Mouse (Mus musculus) neural tube, embryonic 11.5 days (tissue): ENCODE measurements around the gene Pycr2. TPM values are rescaled to one million over a fixed set of nuclear protein-coding genes. Genes with fewer than 3 reads are reported as not detected.

ENCODE experiments used
- ATAC-seq: fragments of 200-750 bp; cut with Nextera tagmentation; 2 replicates; pipeline ENCODE4 v1.8.0; 2017; ENCODE audit warnings: moderate number of reproducible peaks, mild to moderate bottlenecking, moderate TSS enrichment, moderate library complexity; ENCODE audit not compliant: insufficient read depth, low FRiP score, low TSS enrichment
- DNase-seq: peaks from one replicate; pipeline ENCODE4 v3.0.0-alpha.2; 2015; ENCODE audit warnings: low spot score
- H3K27ac ChIP-seq: fragments of 300-500 bp; sonication (generic); 2 replicates; pipeline ENCODE4 v1.5.1; 2014; ENCODE audit warnings: low read depth, mild to moderate bottlenecking, low read length
- H3K27me3 ChIP-seq: fragments of 300-500 bp; sonication (generic); 2 replicates; pipeline ENCODE4 v1.6.1; 2014; ENCODE audit warnings: mild to moderate bottlenecking, low read length, mixed read lengths; ENCODE audit not compliant: control insufficient read depth, insufficient read depth
- H3K36me3 ChIP-seq: fragments of 300-500 bp; sonication (generic); 2 replicates; pipeline ENCODE4 v1.6.1; 2014; ENCODE audit warnings: mild to moderate bottlenecking, low read length, moderate library complexity, mixed read lengths; ENCODE audit not compliant: control insufficient read depth, insufficient read depth
- H3K4me1 ChIP-seq: fragments of 300-500 bp; sonication (generic); 2 replicates; pipeline ENCODE4 v1.6.1; 2014; ENCODE audit warnings: low read length, mixed read lengths; ENCODE audit not compliant: control insufficient read depth, insufficient read depth
- H3K4me2 ChIP-seq: fragments of 300-500 bp; sonication (generic); 2 replicates; pipeline ENCODE4 v1.6.1; 2014; ENCODE audit warnings: low read depth, mild to moderate bottlenecking, moderate library complexity
- H3K4me3 ChIP-seq: fragments of 300-500 bp; sonication (generic); 2 replicates; pipeline ENCODE4 v1.5.1; 2014; ENCODE audit warnings: low read depth, low read length
- H3K9ac ChIP-seq: fragments of 300-500 bp; sonication (generic); 2 replicates; pipeline ENCODE4 v1.6.1; 2014; ENCODE audit warnings: mild to moderate bottlenecking, low read length
- H3K9me3 ChIP-seq: fragments of 300-500 bp; sonication (generic); 2 replicates; pipeline ENCODE4 v1.6.1; 2016; ENCODE audit warnings: low read length; ENCODE audit not compliant: control insufficient read depth
- WGBS: fragments of 180-500 bp; shearing (Covaris S2); extraction: QIAGEN DNeasy Blood & Tissue Kit; methylation state at CpG from one replicate; pipeline ENCODE4 v1.1.7; 2014; 5-methylcytosine and 5-hydroxymethylcytosine counted together
- polyA plus RNA-seq: library from polyadenylated mRNA; unstranded; fragments of >200 nt; fragmentation: Nextera tagmentation; extraction: Ambion mirVana; gene quantifications from 2 replicates; pipeline ENCODE4 v1.2.1, GENCODE M21; 2014

Pycr2 gene
- 94.7 and 113 TPM in 2 replicates for polyA plus RNA-seq

GRCm38 (mm10) chr1:180904039-180904814 lies at the start of gene Pycr2:
Gene Pycr2 (plus strand): TSS chr1:180904293.
- Histone ChIP-seq H3K36me3 (peaks cover 5% of the 10 kb centered on the region), H3K27me3 (no peaks in the 10 kb centered on the region), H3K27ac (0 out of 2 replicates have a peak within 1 kb of the TSS, but pooled peaks have one; percentile 60), H3K4me2 (peak within 1 kb of the TSS; percentile 87), H3K4me3 (peak within 1 kb of the TSS; percentile 90), H3K4me1 (peaks cover 9% of the 10 kb centered on the region; the same call in 1 of the 2 replicates), H3K9ac (peak within 1 kb of the TSS; percentile 91), H3K9me3 (no peaks in the 10 kb centered on the region)
- peak; percentile 99 for ATAC-seq
- under 1% methylated on average over 52 of the region's 52 CpGs for WGBS
- peak; percentile 97 for DNase-seq

GRCm38 (mm10) chr1:180858763-180859162 lies 45.3 kb upstream of the Pycr2 start:
- Histone ChIP-seq H3K4me1 (no peaks in the 10 kb centered on the region), H3K9ac (no peak overlapping the region), H3K36me3 (peaks cover 24% of the 10 kb centered on the region), H3K9me3 (no peaks in the 10 kb centered on the region), H3K4me3 (no peak overlapping the region), H3K27me3 (no peaks in the 10 kb centered on the region), H3K27ac (no peak overlapping the region), H3K4me2 (no peak overlapping the region)
- no peak for ATAC-seq
- no peak for DNase-seq

GRCm38 (mm10) chr1:180860030-180860429 lies 44.1 kb upstream of the Pycr2 start:
- ATAC-seq, result no peak
- H3K36me3 ChIP-seq, result peaks cover 29% of the 10 kb centered on the region

GRCm38 (mm10) chr1:180863606-180864005 lies 40.5 kb upstream of the Pycr2 start:
- Histone ChIP-seq H3K36me3 (peaks cover 25% of the 10 kb centered on the region), H3K9ac (no peak overlapping the region), H3K4me2 (no peak overlapping the region), H3K27me3 (no peaks in the 10 kb centered on the region), H3K9me3 (no peaks in the 10 kb centered on the region), H3K4me3 (no peak overlapping the region), H3K4me1 (no peaks in the 10 kb centered on the region), H3K27ac (no peak overlapping the region)
- DNase-seq (peak; percentile 51), ATAC-seq (no peak)
- WGBS, result 50% methylated on average over 1 of the region's 1 CpGs

More at GRCm38 (mm10) chr1:180860030-180860429, 44.1 kb upstream of the Pycr2 start:
- Histone ChIP-seq H3K4me1 (no peaks in the 10 kb centered on the region), H3K27me3 (no peaks in the 10 kb centered on the region), H3K9ac (no peak overlapping the region), H3K27ac (no peak overlapping the region), H3K4me3 (no peak overlapping the region), H3K9me3 (no peaks in the 10 kb centered on the region), H3K4me2 (no peak overlapping the region)
- DNase-seq, result no peak
- WGBS, result 91% methylated on average over 6 of the region's 6 CpGs

GRCm38 (mm10) chr1:180866001-180866400 lies 38.1 kb upstream of the Pycr2 start:
- H3K4me3 ChIP-seq, result no peak overlapping the region
- ATAC-seq (no peak), DNase-seq (no peak)
- H3K27me3 ChIP-seq, result no peaks in the 10 kb centered on the region
- H3K36me3 ChIP-seq, result peaks cover 14% of the 10 kb centered on the region
- WGBS, result 91% methylated on average over 7 of the region's 7 CpGs
- no peak overlapping the region for H3K27ac ChIP-seq
- no peak overlapping the region for H3K4me2 ChIP-seq
- no peaks in the 10 kb centered on the region for H3K4me1 ChIP-seq
- H3K9ac ChIP-seq, result no peak overlapping the region
- H3K9me3 ChIP-seq, result no peaks in the 10 kb centered on the region

- no peaks in the 10 kb centered on the region for H3K9me3 ChIP-seq
- WGBS, result 75% methylated on average over 13 of the region's 13 CpGs
- DNase-seq, result no peak
- H3K4me3 ChIP-seq, result no peak overlapping the region
- H3K27ac ChIP-seq, result no peak overlapping the region
- no peak overlapping the region for H3K4me2 ChIP-seq
- H3K27me3 ChIP-seq, result no peaks in the 10 kb centered on the region
- ATAC-seq, result no peak
- H3K36me3 ChIP-seq, result peaks cover 4% of the 10 kb centered on the region; the same call in 1 of the 2 replicates
- no peaks in the 10 kb centered on the region for H3K4me1 ChIP-seq
- H3K9ac ChIP-seq, result no peak overlapping the region
Measured at GRCm38 (mm10) chr1:180870122-180870650, 33.9 kb upstream of the Pycr2 start.

GRCm38 (mm10) chr1:180873861-180874484 lies 30.1 kb upstream of the Pycr2 start:
- DNase-seq (peak; percentile 70), ATAC-seq (no peak)
- Histone ChIP-seq H3K4me2 (no peak overlapping the region), H3K27me3 (no peaks in the 10 kb centered on the region), H3K4me1 (no peaks in the 10 kb centered on the region), H3K36me3 (no peaks in the 10 kb centered on the region), H3K27ac (no peak overlapping the region), H3K9me3 (no peaks in the 10 kb centered on the region), H3K4me3 (no peak overlapping the region), H3K9ac (no peak overlapping the region)
- 17% methylated on average over 9 of the region's 9 CpGs for WGBS

GRCm38 (mm10) chr1:180874615-180875014 lies 29.5 kb upstream of the Pycr2 start:
- Histone ChIP-seq H3K27me3 (no peaks in the 10 kb centered on the region), H3K36me3 (no peaks in the 10 kb centered on the region), H3K9ac (no peak overlapping the region), H3K9me3 (no peaks in the 10 kb centered on the region), H3K4me3 (no peak overlapping the region), H3K27ac (no peak overlapping the region), H3K4me1 (no peaks in the 10 kb centered on the region), H3K4me2 (no peak overlapping the region)
- DNase-seq (no peak), ATAC-seq (no peak)
- 69% methylated on average over 2 of the region's 2 CpGs for WGBS
